Mouse (Mus musculus): ENCODE data around the gene Slamf6. TPM values are rescaled to one million over a fixed set of nuclear protein-coding genes. Genes with fewer than 3 reads are reported as not detected.
"Not testable (repeated sequence)": the region's sequence is repeated elsewhere in the genome, so short reads cannot be mapped to it uniquely, and the experiment has no call there.

Gene Slamf6
- polyA plus RNA-seq, 1 experiment from 2014 or later = not detected

- no peaks in the 10 kb centered on the region for H3K9me3 ChIP-seq (ENCODE audit: control insufficient read depth, low read length)
- no peak overlapping the region for H3K4me3 ChIP-seq (ENCODE audit: low read depth, low read length)
- no peak overlapping the region for H3K4me2 ChIP-seq
- no peak overlapping the region; the same call in none of the 2 replicates for H3K27ac ChIP-seq (ENCODE audit: low read depth, low read length)
- no peak overlapping the region for H3K9ac ChIP-seq (ENCODE audit: low read length)
- ATAC-seq (ENCODE audit: low FRiP score) = peak; percentile 81
- DNase-seq (ENCODE audit: low spot score, missing footprints) = peak; percentile 85
- WGBS = 40% methylated on average over 10 of the region's 10 CpGs
- no peaks in the 10 kb centered on the region for H3K27me3 ChIP-seq (ENCODE audit: control insufficient read depth, insufficient read depth, low read length)
- H3K4me1 ChIP-seq (ENCODE audit: control insufficient read depth, insufficient read depth, low read length) = peaks cover 4% of the 10 kb centered on the region
- H3K36me3 ChIP-seq (ENCODE audit: control insufficient read depth, insufficient read depth, low read length) = no peaks in the 10 kb centered on the region
These were observed 53.7 kb downstream of the Slamf6 start for GRCm38 (mm10) chr1:171970854-171971586.

- not testable (repeated sequence) for ATAC-seq (ENCODE audit: low FRiP score); H3K9ac ChIP-seq (ENCODE audit: low read length); H3K9me3 ChIP-seq (ENCODE audit: control insufficient read depth, low read length); H3K4me1 ChIP-seq (ENCODE audit: control insufficient read depth, insufficient read depth, low read length); H3K27ac ChIP-seq (ENCODE audit: low read depth, low read length); H3K27me3 ChIP-seq (ENCODE audit: control insufficient read depth, insufficient read depth, low read length); H3K36me3 ChIP-seq (ENCODE audit: control insufficient read depth, insufficient read depth, low read length); DNase-seq (ENCODE audit: low spot score, missing footprints); H3K4me3 ChIP-seq (ENCODE audit: low read depth, low read length); H3K4me2 ChIP-seq
- WGBS = 92% methylated on average over 2 of the region's 2 CpGs
These were observed 57.0 kb downstream of the Slamf6 start for GRCm38 (mm10) chr1:171974361-171974760.

- H3K9me3 ChIP-seq (ENCODE audit: control insufficient read depth, low read length) = no peaks in the 10 kb centered on the region
- ATAC-seq (ENCODE audit: low FRiP score) (no peak), DNase-seq (ENCODE audit: low spot score, missing footprints) (no peak)
- peaks cover 4% of the 10 kb centered on the region for H3K4me1 ChIP-seq (ENCODE audit: control insufficient read depth, insufficient read depth, low read length)
- H3K27ac ChIP-seq (ENCODE audit: low read depth, low read length) = no peak overlapping the region
- no peaks in the 10 kb centered on the region for H3K36me3 ChIP-seq (ENCODE audit: control insufficient read depth, insufficient read depth, low read length)
- no peak overlapping the region for H3K4me2 ChIP-seq
- 90% methylated on average over 9 of the region's 9 CpGs for WGBS
- no peaks in the 10 kb centered on the region for H3K27me3 ChIP-seq (ENCODE audit: control insufficient read depth, insufficient read depth, low read length)
- H3K4me3 ChIP-seq (ENCODE audit: low read depth, low read length) = no peak overlapping the region
- H3K9ac ChIP-seq (ENCODE audit: low read length) = no peak overlapping the region
These were observed 58.1 kb downstream of the Slamf6 start for GRCm38 (mm10) chr1:171975377-171975776.

- WGBS = 87% methylated on average over 4 of the region's 4 CpGs
- no peaks in the 10 kb centered on the region for H3K9me3 ChIP-seq (ENCODE audit: control insufficient read depth, low read length)
These were observed 58.5 kb downstream of the Slamf6 start for GRCm38 (mm10) chr1:171975831-171976230.

GRCm38 (mm10) chr1:171976826-171977539, 59.7 kb downstream of the Slamf6 start:
- H3K27ac ChIP-seq (ENCODE audit: low read depth, low read length) = no peak overlapping the region
- no peaks in the 10 kb centered on the region for H3K36me3 ChIP-seq (ENCODE audit: control insufficient read depth, insufficient read depth, low read length)
- no peak for ATAC-seq (ENCODE audit: low FRiP score)
- peak; percentile 60 for DNase-seq (ENCODE audit: low spot score, missing footprints)
- no peaks in the 10 kb centered on the region for H3K9me3 ChIP-seq (ENCODE audit: control insufficient read depth, low read length)
- no peak overlapping the region for H3K4me3 ChIP-seq (ENCODE audit: low read depth, low read length)
- no peaks in the 10 kb centered on the region; the same call in 1 of the 2 replicates for H3K4me1 ChIP-seq (ENCODE audit: control insufficient read depth, insufficient read depth, low read length)
- no peaks in the 10 kb centered on the region for H3K27me3 ChIP-seq (ENCODE audit: control insufficient read depth, insufficient read depth, low read length)
- 94% methylated on average over 14 of the region's 14 CpGs for WGBS
- H3K9ac ChIP-seq (ENCODE audit: low read length) = no peak overlapping the region
- H3K4me2 ChIP-seq = no peak overlapping the region

More at GRCm38 (mm10) chr1:171975831-171976230, 58.5 kb downstream of the Slamf6 start:
- DNase-seq (ENCODE audit: low spot score, missing footprints) (no peak), ATAC-seq (ENCODE audit: low FRiP score) (no peak)
- no peaks in the 10 kb centered on the region for H3K36me3 ChIP-seq (ENCODE audit: control insufficient read depth, insufficient read depth, low read length)
- peaks cover 4% of the 10 kb centered on the region for H3K4me1 ChIP-seq (ENCODE audit: control insufficient read depth, insufficient read depth, low read length)
- no peaks in the 10 kb centered on the region for H3K27me3 ChIP-seq (ENCODE audit: control insufficient read depth, insufficient read depth, low read length)
- no peak overlapping the region for H3K4me3 ChIP-seq (ENCODE audit: low read depth, low read length)
- H3K4me2 ChIP-seq = no peak overlapping the region
- H3K9ac ChIP-seq (ENCODE audit: low read length) = no peak overlapping the region
- H3K27ac ChIP-seq (ENCODE audit: low read depth, low read length) = no peak overlapping the region

- 84% methylated on average over 2 of the region's 2 CpGs for WGBS
- no peak for DNase-seq (ENCODE audit: low spot score, missing footprints)
- Histone ChIP-seq H3K9me3 (ENCODE audit: control insufficient read depth, low read length) (no peaks in the 10 kb centered on the region), H3K4me1 (ENCODE audit: control insufficient read depth, insufficient read depth, low read length) (no peaks in the 10 kb centered on the region; the same call in 1 of the 2 replicates), H3K27me3 (ENCODE audit: control insufficient read depth, insufficient read depth, low read length) (no peaks in the 10 kb centered on the region), H3K27ac (ENCODE audit: low read depth, low read length) (no peak overlapping the region), H3K9ac (ENCODE audit: low read length) (no peak overlapping the region), H3K4me2 (no peak overlapping the region), H3K36me3 (ENCODE audit: control insufficient read depth, insufficient read depth, low read length) (no peaks in the 10 kb centered on the region), H3K4me3 (ENCODE audit: low read depth, low read length) (no peak overlapping the region)
- no peak for ATAC-seq (ENCODE audit: low FRiP score)
These were observed 60.6 kb downstream of the Slamf6 start for GRCm38 (mm10) chr1:171977891-171978290.

GRCm38 (mm10) chr1:171979969-171980730, 62.8 kb downstream of the Slamf6 start:
- H3K9me3 ChIP-seq (ENCODE audit: control insufficient read depth, low read length) = no peaks in the 10 kb centered on the region
- no peak overlapping the region for H3K27ac ChIP-seq (ENCODE audit: low read depth, low read length)
- no peaks in the 10 kb centered on the region for H3K36me3 ChIP-seq (ENCODE audit: control insufficient read depth, insufficient read depth, low read length)
- H3K27me3 ChIP-seq (ENCODE audit: control insufficient read depth, insufficient read depth, low read length) = no peaks in the 10 kb centered on the region
- H3K4me2 ChIP-seq = no peak overlapping the region
- DNase-seq (ENCODE audit: low spot score, missing footprints) (peak; percentile 80), ATAC-seq (ENCODE audit: low FRiP score) (peak; percentile 77)
- WGBS = 51% methylated on average over 13 of the region's 13 CpGs
- no peak overlapping the region for H3K9ac ChIP-seq (ENCODE audit: low read length)
- H3K4me3 ChIP-seq (ENCODE audit: low read depth, low read length) = no peak overlapping the region
- H3K4me1 ChIP-seq (ENCODE audit: control insufficient read depth, insufficient read depth, low read length) = no peaks in the 10 kb centered on the region; the same call in 1 of the 2 replicates

- no peaks in the 10 kb centered on the region for H3K9me3 ChIP-seq (ENCODE audit: control insufficient read depth, low read length)
- ATAC-seq (ENCODE audit: low FRiP score) (no peak), DNase-seq (ENCODE audit: low spot score, missing footprints) (peak; percentile 41)
- H3K4me3 ChIP-seq (ENCODE audit: low read depth, low read length) = no peak overlapping the region
- H3K36me3 ChIP-seq (ENCODE audit: control insufficient read depth, insufficient read depth, low read length) = no peaks in the 10 kb centered on the region
- H3K27me3 ChIP-seq (ENCODE audit: control insufficient read depth, insufficient read depth, low read length) = no peaks in the 10 kb centered on the region
- WGBS = 69% methylated on average over 5 of the region's 5 CpGs
- H3K4me2 ChIP-seq = no peak overlapping the region
- no peak overlapping the region for H3K9ac ChIP-seq (ENCODE audit: low read length)
- no peaks in the 10 kb centered on the region; the same call in 1 of the 2 replicates for H3K4me1 ChIP-seq (ENCODE audit: control insufficient read depth, insufficient read depth, low read length)
- no peak overlapping the region for H3K27ac ChIP-seq (ENCODE audit: low read depth, low read length)
These were observed 64.9 kb downstream of the Slamf6 start for GRCm38 (mm10) chr1:171982170-171982569.
